Mouse (Mus musculus): ENCODE data around the gene Slitrk5. TPM values are rescaled to one million over a fixed set of nuclear protein-coding genes. Genes with fewer than 3 reads are reported as not detected.

Gene Slitrk5
- 10.0 and 10.3 TPM in 2 replicates for polyA plus RNA-seq (2012; rRNA removed)

DNA sequence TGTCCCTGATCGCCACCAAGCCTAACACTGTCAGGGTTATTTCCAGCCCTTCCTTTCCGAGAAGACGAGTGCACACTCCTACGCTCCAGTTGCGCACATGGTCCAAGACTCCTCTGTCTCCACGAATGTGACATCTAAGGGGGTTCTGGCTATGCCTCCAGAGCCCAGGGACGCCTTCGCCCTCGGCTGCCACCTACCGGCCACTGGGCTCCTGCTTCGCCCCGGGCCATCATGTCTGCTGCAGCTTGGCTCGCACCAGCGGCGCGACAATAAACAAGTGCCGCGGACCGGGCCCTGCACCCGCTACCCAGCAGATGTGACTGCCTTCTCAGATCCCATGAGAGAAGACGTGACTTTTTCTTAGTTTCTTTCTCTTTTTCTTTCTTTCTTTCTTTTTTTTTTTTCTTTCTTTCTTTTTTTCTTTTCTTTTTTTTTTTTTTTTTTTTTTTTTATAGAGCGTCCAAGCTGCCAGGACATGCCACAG is at the start of gene Slitrk5:
TSS of gene Slitrk5 (plus strand) at position 434 of the 484 bp plus-strand sequence.

